Mouse (Mus musculus) mature B cell (primary cell): ENCODE results near the gene Nwd2.

Source experiments
- in situ Hi-C: fragments of 300-500 bp; cut with MboI; formaldehyde crosslinking; loops from 2 replicates; pipeline ENCODE4 v1.14.3; 2019

Nwd2 gene

DNA sequence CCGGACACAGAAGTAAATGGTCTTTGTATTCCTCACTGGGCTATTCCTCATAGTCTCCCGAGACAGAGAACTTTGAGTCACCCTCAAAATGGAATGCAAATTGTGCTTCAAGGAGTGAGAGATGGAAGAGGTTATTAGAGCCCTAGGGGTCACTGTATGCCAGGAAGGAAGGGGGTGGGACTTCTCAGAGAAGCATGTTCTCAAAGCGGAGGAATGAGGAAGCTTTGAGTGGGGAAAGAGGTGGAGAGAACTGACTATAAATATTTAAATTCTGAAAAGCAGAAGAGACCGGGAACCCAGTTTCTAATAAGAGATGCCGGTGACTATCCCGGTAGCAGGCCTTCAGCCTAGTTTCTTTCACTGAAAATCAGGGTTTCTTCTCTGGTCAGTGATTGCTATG, 178.1 kb downstream of the Nwd2 start:
- in situ Hi-C loops: no loop called here

DNA sequence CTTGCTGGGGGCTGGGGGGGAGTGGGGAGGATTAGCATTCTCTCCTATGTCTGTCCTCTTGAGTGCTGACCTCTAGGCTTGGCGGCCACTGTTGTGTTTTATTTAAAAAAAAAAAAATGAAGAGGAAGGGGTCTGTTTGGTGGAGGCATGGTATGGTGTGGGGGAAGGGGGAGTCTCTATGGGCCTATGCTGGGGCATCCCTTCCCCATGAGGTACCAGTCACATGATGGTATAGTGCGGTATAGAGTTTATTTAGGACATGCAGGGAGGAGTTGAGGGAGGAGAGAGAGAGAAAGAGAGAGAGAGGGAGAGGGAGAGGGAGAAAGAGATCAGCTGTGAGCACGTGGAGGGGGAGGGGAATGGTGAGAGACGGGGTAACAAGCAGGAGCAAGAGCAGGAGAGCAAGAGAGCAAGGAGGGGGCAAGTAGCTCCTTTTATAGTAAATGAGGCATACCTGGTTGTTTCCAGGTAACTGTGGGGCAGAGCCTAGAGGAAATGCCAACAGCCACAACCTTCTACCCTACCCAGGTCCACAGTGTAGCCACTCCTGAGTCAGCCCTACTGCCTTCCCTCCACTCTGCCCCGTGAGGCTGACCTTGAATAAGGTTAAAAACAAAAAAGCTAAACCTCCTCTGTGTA, 178.6 kb downstream of the Nwd2 start:
- in situ Hi-C loops: no loop called here

DNA sequence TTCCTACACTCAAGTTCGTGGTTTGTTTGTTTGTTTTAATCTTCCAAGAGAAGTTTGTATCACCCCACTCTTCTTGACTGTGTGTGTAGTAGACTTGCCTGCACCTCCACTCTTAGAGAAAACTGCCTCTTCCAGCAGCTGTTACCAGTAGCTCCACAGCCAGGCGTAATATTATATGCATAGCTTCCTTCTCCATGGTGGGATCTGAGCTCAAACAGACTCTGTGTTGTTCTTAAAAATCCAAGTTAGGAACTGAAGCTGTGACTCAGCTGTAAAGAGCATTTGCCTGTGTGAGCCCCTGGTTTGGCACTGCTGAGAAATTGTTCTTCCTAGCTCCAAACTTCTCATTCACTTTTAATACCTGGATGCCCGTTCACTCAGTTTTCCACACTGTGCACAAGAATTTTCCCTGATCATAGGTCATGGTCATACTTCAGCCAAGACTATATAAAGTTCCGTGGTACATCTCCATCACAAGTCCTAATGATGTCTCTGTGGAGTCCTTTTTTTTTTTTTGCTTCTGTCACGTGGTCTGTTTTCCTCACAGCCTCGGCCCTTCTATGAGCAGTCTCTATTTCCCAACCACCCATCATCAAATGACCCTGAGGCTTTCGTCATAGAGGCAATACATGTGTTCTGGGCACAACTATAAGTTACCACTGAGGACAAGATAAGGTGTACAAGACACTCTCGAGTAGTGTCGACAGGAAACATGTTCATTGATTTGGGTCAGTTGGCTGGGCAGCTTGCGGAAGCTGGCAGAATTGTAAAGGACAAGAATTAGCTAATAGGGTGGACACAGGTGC, 179.7 kb downstream of the Nwd2 start:
- in situ Hi-C loops: no loop called here

DNA sequence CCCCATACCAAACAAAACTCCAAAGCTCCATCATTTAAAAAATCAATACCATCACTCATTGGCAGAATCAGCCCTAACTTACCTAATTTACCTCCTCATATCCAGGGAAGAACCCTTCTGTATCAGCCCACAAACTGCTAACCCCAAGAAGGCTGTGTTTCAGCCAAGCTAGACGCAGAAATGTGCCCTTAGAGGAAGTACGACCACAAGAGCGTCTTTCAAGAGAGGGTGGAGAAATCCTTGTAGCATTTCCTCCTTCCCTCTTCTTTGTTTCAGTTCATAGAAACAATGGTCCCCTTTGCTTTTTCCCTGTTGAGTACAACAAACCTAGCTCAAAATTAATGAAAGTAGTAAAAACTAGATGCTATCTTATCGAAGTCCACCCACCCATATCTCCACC, 182.2 kb downstream of the Nwd2 start:
- in situ Hi-C loops: no loop called here

DNA sequence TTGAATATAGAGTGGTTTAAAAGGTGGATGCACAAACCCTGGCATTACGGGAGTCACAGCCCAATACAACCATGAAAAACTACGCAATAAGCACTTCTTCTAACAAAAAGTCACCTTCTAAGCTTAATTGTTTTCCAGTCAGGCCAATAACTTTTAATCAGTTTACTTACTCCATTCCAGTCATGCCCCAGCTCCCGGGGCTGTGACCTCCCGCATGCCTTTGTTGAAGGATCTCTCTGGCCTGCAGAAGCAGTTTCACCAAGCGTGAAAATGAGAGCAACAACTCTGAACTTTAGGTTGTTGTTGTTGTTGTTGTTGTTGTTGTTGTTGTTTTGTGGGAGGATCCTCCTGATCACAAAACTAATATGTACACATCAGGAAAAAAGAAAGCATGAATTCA, 185.1 kb downstream of the Nwd2 start:
- in situ Hi-C loops: no loop called here

DNA sequence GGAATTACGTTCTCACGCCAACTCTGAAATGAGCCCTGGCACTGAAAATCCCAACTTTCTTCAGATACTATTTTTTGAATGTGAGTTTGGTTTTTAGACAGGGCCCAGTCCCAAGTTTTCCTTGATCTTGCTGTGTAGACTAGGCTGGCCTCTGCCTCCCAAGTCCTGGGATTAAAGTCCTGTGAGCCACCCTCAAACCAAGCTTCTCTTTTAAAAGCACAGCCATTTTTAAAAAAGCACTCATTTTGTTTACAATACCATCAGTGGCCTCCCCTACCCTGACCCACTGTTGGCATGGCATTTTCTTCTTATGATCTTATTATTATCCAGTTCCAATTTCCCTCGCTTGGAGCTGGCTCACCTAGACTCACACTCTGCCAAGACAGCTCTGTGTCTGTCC, 185.5 kb downstream of the Nwd2 start:
- in situ Hi-C loops: no loop called here

DNA sequence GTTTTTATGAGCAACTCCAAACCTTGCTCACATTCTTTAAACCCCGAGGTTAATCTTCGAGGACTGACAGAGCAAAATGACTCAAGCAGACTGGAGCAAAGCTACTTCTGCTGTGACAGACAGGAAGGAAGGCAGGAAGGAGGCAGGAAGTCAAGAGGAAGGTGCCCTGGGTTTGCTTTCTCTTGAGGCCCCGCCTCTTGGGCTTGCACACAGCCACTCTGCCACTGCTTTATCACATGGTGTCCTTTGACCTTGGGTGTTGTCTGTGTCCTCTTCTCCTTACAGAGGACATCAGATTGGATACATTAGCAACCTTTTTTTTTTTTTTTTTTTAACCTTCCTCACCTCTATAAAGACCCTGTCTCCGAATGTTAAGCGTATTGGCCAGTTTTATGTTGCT, 188.2 kb downstream of the Nwd2 start:
- in situ Hi-C loops: no loop called here

DNA sequence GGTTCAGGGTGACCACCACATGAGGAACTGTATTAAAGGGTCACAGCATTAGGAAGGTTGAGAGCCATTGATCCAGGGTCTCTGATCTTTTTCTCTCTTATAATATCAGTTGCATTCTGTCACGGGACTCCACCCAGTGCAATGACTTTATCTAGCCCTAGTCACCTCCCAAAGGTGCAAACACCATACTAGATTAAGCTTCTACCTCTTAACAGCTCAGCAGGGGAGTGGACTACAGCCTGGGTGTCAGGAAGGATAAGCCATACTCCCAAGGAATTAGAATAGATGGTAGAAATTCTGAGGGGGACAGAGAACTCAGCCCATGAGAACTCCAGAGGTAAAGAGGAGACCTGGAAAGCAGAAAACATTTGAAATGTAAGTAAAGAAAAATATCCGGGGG, 188.9 kb downstream of the Nwd2 start:
- in situ Hi-C loops: no loop called here

DNA sequence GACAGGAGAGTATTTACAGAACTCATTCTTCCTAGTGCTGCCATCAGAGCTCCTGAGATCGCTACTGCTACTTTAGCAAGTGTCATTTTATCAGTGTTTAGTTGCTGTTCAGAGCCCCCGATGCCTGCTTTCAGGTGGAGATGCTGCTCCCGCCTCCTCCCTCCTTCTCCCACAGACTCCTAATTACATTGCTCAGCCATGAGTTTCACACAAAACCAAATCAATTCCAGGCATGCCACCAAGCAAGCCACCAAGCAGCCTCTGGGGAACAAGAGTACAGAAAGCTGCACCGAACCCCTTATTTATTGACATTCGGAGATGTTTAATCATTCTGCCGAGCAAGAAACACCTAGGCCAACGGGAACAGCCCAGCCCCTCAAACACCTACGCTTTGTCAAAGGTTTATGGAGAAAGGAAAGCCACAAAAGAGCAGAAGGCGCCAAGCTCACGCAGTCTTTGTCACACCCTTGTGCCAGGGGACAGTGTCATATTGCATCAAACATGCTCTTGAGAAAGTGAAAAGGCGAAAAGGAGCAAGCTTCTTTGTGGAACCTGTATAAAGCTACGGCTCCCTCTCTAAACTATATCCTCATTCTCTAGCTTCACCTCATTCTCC, 191.0 kb downstream of the Nwd2 start:
- in situ Hi-C loops: no loop called here

DNA sequence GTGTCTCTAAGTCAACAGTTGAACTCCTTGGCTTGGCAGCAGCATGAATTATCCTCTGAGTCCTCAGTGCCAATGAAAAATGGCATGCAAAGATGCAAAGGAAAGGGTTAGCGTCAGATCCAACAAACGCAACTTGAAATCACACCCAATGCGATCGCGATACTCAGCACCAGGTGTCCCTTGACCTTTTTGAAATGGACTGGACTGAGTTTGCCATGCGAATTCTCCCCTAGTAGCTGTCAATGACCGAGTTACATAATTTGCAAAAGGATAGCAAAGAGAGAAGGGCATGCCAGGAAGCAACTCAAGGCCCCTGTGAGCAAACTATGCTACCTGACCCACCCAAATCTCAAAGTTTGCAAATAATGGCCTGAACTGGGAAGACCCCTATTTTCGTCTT, 198.2 kb downstream of the Nwd2 start:
- in situ Hi-C loops: no loop called here

DNA sequence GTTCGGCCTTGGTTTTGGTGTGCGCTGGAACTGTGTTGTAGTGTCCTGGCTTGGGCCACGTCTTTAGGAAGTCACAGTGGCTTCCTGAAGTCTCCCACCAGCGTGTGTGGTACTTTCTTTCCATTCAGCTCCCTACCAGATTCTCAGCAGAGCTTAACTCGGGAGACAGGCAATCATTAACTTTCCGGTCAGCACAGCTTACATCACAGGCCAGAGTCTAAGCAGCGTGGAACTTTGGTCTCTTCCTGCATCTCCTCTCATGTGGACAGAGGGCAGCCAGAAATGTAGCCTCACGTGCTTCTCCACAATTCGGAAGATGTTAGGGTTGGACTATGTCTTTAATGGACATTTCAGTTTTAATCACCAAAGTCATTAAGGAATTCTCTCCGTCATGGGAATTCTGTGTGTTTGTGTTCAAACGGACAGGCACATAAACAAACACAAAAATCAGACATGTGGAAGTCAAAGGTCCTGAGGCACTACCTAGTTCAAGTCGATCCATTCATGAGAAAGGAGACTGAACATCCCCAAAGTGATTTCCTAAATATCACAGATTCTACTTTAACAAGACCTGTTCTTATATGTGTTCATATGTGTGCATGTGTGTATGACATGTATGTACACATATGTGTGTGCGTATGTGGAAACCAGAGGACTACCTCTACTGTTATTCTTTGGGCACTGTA, 198.8 kb downstream of the Nwd2 start:
- in situ Hi-C loops: no loop called here

DNA sequence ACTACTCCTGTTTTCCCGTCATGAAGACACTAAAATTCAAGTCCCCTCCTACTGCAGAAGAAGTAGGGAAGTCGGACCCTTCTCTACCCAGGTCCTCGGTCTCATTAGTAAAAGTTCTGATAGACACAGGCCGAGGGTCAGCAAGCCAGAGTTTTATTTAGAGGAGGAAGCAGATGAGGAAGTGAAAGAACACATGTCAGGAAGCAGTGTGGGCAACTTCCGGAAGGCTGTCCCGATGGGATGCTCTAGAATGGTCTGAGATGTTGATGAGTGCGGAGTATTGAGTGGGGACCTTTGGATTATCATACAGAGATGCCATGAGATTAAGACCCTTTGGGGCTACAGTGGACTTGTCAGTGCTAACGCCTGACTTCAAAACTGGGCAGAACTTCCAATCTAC, 210.0 kb downstream of the Nwd2 start:
- in situ Hi-C loops: no loop called here
